Mouse (Mus musculus): ENCODE measurements around the gene Ism1. TPM values are rescaled to one million over a fixed set of nuclear protein-coding genes. Genes with fewer than 3 reads are reported as not detected.

Gene Ism1
- polyA plus RNA-seq, 1 experiment from 2014 or later, result 15.1 TPM

GRCm38 (mm10) chr2:139783318-139783850 lies 105.4 kb downstream of the Ism1 start:
- Histone ChIP-seq H3K36me3 (ENCODE audit: insufficient read depth, low read length) (no peaks in the 10 kb centered on the region), H3K9me3 (ENCODE audit: low read length) (no peaks in the 10 kb centered on the region), H3K27ac (ENCODE audit: low read length) (no peak overlapping the region), H3K4me3 (ENCODE audit: low read depth, low read length) (no peak overlapping the region), H3K4me2 (replicated peaks; ENCODE audit: low read depth, low read length) (no peak overlapping the region), H3K4me1 (ENCODE audit: insufficient read depth, low read depth, low read length) (no peaks in the 10 kb centered on the region), H3K9ac (replicated peaks; ENCODE audit: low read depth) (no peak overlapping the region), H3K27me3 (replicated peaks; ENCODE audit: insufficient read depth, low read length) (no peaks in the 10 kb centered on the region)
- ATAC-seq (no peak), DNase-seq (ENCODE audit: low spot score) (no peak)
- 86% methylated on average over 8 of the region's 8 CpGs for WGBS
- TF ChIP-seq CTCF (IDR thresholded peaks at IDR 0.05), result no peak
- TF ChIP-seq EP300 (IDR thresholded peaks at IDR 0.05), result no peak

GRCm38 (mm10) chr2:139784465-139784864 lies 106.5 kb downstream of the Ism1 start:
- no peak overlapping the region for H3K9ac ChIP-seq (replicated peaks; ENCODE audit: low read depth)
- H3K27ac ChIP-seq (ENCODE audit: low read length), result peak overlapping the region; percentile 22; the same call in 1 of the 2 replicates
- H3K4me1 ChIP-seq (ENCODE audit: insufficient read depth, low read depth, low read length), result no peaks in the 10 kb centered on the region
- no peaks in the 10 kb centered on the region for H3K36me3 ChIP-seq (ENCODE audit: insufficient read depth, low read length)
- H3K4me2 ChIP-seq (replicated peaks; ENCODE audit: low read depth, low read length), result no peak overlapping the region
- no peaks in the 10 kb centered on the region for H3K27me3 ChIP-seq (replicated peaks; ENCODE audit: insufficient read depth, low read length)
- TF ChIP-seq CTCF (IDR thresholded peaks at IDR 0.05) (no peak), EP300 (IDR thresholded peaks at IDR 0.05) (no peak; the same call in 1 of the 2 replicates)
- peak; percentile 73 for DNase-seq (ENCODE audit: low spot score)
- no peak overlapping the region for H3K4me3 ChIP-seq (ENCODE audit: low read depth, low read length)
- no peaks in the 10 kb centered on the region for H3K9me3 ChIP-seq (ENCODE audit: low read length)
- peak; percentile 73 for ATAC-seq
- WGBS, result 19% methylated on average over 1 of the region's 1 CpGs

GRCm38 (mm10) chr2:139784946-139785345 lies 107.0 kb downstream of the Ism1 start:
- ATAC-seq (peak; percentile 46), DNase-seq (ENCODE audit: low spot score) (peak; percentile 58)
- no peaks in the 10 kb centered on the region for H3K27me3 ChIP-seq (replicated peaks; ENCODE audit: insufficient read depth, low read length)
- no peak overlapping the region for H3K4me3 ChIP-seq (ENCODE audit: low read depth, low read length)
- H3K4me1 ChIP-seq (ENCODE audit: insufficient read depth, low read depth, low read length), result no peaks in the 10 kb centered on the region
- H3K4me2 ChIP-seq (replicated peaks; ENCODE audit: low read depth, low read length), result no peak overlapping the region
- WGBS, result 48% methylated on average over 2 of the region's 2 CpGs
- H3K9me3 ChIP-seq (ENCODE audit: low read length), result no peaks in the 10 kb centered on the region
- no peaks in the 10 kb centered on the region for H3K36me3 ChIP-seq (ENCODE audit: insufficient read depth, low read length)
- peak overlapping the region; percentile 20; the same call in 1 of the 2 replicates for H3K27ac ChIP-seq (ENCODE audit: low read length)
- TF ChIP-seq EP300 (IDR thresholded peaks at IDR 0.05) (peak; percentile 2; the same call in 1 of the 2 replicates), CTCF (IDR thresholded peaks at IDR 0.05) (no peak)
- H3K9ac ChIP-seq (replicated peaks; ENCODE audit: low read depth), result no peak overlapping the region

- no peak overlapping the region for H3K9ac ChIP-seq (replicated peaks; ENCODE audit: low read depth)
- H3K27ac ChIP-seq (ENCODE audit: low read length), result no peak overlapping the region
- no peaks in the 10 kb centered on the region for H3K4me1 ChIP-seq (ENCODE audit: insufficient read depth, low read depth, low read length)
- TF ChIP-seq CTCF (IDR thresholded peaks at IDR 0.05) (no peak), EP300 (IDR thresholded peaks at IDR 0.05) (peak; percentile 79)
- H3K36me3 ChIP-seq (ENCODE audit: insufficient read depth, low read length), result no peaks in the 10 kb centered on the region
- WGBS, result 35% methylated on average over 4 of the region's 4 CpGs
- no peak overlapping the region for H3K4me3 ChIP-seq (ENCODE audit: low read depth, low read length)
- DNase-seq (ENCODE audit: low spot score), result peak; percentile 75
- ATAC-seq, result no peak
- no peak overlapping the region for H3K4me2 ChIP-seq (replicated peaks; ENCODE audit: low read depth, low read length)
- H3K27me3 ChIP-seq (replicated peaks; ENCODE audit: insufficient read depth, low read length), result no peaks in the 10 kb centered on the region
- no peaks in the 10 kb centered on the region for H3K9me3 ChIP-seq (ENCODE audit: low read length)
Measured at GRCm38 (mm10) chr2:139788658-139789057, 110.7 kb downstream of the Ism1 start.

- Histone ChIP-seq H3K9ac (replicated peaks; ENCODE audit: low read depth) (no peak overlapping the region), H3K4me2 (replicated peaks; ENCODE audit: low read depth, low read length) (no peak overlapping the region), H3K36me3 (ENCODE audit: insufficient read depth, low read length) (no peaks in the 10 kb centered on the region), H3K4me1 (ENCODE audit: insufficient read depth, low read depth, low read length) (no peaks in the 10 kb centered on the region), H3K27ac (ENCODE audit: low read length) (peak overlapping the region; percentile 67), H3K9me3 (ENCODE audit: low read length) (no peaks in the 10 kb centered on the region), H3K27me3 (replicated peaks; ENCODE audit: insufficient read depth, low read length) (no peaks in the 10 kb centered on the region), H3K4me3 (ENCODE audit: low read depth, low read length) (no peak overlapping the region)
- ATAC-seq, result peak; percentile 90
- DNase-seq (ENCODE audit: low spot score), result peak; percentile 93
- WGBS, result 58% methylated on average over 9 of the region's 9 CpGs
- TF ChIP-seq CTCF (IDR thresholded peaks at IDR 0.05) (no peak), EP300 (IDR thresholded peaks at IDR 0.05) (peak; percentile 90)
Measured at GRCm38 (mm10) chr2:139792345-139793120, 114.6 kb downstream of the Ism1 start.

GRCm38 (mm10) chr2:139804041-139804440 lies 126.1 kb downstream of the Ism1 start:
- H3K27me3 ChIP-seq (replicated peaks; ENCODE audit: insufficient read depth, low read length), result no peaks in the 10 kb centered on the region
- no peaks in the 10 kb centered on the region for H3K36me3 ChIP-seq (ENCODE audit: insufficient read depth, low read length)
- no peak for TF ChIP-seq EP300 (IDR thresholded peaks at IDR 0.05)
- TF ChIP-seq CTCF (IDR thresholded peaks at IDR 0.05), result no peak
- no peak overlapping the region for H3K27ac ChIP-seq (ENCODE audit: low read length)
- no peaks in the 10 kb centered on the region for H3K4me1 ChIP-seq (ENCODE audit: insufficient read depth, low read depth, low read length)
- peak; percentile 26; the same call in 1 of the 2 replicates for ATAC-seq
- no peak overlapping the region for H3K4me2 ChIP-seq (replicated peaks; ENCODE audit: low read depth, low read length)
- peak; percentile 33 for DNase-seq (ENCODE audit: low spot score)
- H3K9ac ChIP-seq (replicated peaks; ENCODE audit: low read depth), result no peak overlapping the region
- H3K4me3 ChIP-seq (ENCODE audit: low read depth, low read length), result no peak overlapping the region
- 40% methylated on average over 7 of the region's 7 CpGs for WGBS
- H3K9me3 ChIP-seq (ENCODE audit: low read length), result no peaks in the 10 kb centered on the region

Measured in lung, postnatal 0 days (tissue).